Mouse (Mus musculus) right cerebral cortex, postnatal 14 days (tissue): ENCODE results near the gene Sfta2.

Source experiments
- DNase-seq: peaks from one replicate; pipeline ENCODE4 v3.0.0; 2022

Sfta2 gene

DNA sequence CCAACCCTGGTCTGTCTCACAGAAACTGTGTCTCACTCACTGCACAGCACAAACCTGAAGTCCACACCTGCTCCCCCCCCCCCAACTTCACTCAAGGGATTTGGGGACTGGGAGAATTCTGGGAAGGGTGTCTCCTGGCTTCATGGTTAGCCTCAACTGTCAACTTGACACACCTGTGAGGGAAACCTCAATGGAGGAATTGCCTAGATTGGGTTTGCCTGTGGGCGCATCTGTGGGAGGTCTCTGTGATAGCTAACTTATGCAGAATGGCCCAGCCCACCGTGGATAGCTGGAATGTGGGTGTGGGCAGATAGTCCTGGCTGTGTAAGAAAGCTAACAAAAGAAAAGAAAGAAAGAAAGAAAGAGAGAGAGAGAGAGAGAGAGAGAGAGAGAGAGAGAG, at the start of gene Sfta2:
Gene Sfta2, plus strand, starts transcription at position 301 of the 400 bp plus-strand sequence.
- DNase-seq = no peak

DNA sequence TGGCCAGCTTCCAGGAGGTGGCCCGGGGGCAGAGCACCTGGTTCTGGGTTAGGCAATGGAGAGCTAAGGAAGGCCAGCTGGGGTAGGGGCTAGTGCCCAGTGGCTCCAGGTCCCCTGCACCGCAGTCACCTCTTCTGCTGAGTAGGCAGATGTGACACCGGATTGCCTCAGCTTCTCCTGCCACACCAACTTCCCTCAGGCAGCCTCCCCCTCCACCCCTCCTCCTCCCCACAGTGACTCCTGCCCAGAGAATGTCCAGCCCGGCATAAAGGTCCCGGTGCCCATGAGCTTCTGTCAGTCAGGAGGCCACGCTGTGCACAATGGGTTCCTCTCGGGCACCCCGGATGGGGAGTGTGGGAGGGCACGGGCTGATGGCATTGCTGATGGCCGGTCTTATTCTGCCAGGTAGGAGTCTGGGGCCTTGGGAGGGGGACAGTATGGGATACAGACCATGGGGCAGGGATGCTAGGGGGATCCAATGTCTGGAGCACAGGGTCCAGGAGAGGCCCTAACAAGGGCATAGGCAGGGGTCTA, 49.4 kb upstream of the Sfta2 start, which contains the start of gene Cdsn:
Gene Cdsn, plus strand, starts transcription at position 248 of the 534 bp plus-strand sequence.
- no peak for DNase-seq

DNA sequence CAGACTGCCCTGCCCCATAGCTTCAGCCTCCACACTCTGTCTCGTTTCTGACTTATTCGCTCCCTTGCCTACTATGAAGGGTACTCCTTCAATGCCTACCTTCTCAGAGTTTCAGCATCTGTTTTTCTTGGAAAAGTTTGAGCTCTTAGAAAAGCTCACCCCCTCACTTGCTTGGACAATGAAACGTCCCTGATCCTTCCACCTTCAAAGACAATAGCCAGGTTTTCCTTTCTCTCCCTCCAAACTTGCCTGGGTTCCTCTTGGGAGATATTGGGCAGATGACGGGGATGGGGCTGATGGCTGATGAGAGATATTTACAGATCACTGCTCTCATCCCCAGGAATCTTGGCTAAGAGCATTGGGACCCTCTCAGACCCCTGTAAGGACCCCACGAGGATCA, 47.0 kb upstream of the Sfta2 start:
- DNase-seq = no peak

DNA sequence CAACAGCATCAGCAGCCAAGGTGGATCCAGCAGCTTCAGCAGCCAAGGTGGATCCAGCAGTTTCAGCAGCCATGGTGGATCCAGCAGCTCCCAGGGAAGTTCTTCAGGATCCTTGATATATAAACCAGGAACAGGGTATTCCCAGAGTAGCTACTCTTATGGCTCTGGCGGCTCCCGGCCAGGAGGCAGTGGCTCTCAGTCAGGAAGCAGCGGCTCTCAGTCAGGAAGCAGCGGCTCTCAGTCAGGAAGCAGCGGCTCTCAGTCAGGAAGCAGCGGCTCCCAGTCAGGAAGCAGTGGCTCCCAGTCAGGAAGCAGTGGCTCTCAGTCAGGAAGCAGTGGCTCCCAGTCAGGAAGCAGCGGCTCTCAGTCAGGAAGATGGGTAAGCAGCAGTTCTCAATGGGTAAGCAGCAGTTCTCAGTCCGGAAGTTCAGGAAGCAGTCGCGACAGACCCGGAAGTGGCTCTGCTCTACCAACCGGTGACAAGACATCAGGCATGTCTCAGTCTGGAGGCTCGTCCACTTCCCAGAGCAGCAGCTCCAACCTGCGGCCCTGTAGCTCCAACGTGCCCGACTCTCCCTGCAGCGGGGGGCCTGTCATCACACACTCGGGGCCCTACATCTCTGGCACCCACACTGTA, 46.5 kb upstream of the Sfta2 start:
- no peak for DNase-seq

DNA sequence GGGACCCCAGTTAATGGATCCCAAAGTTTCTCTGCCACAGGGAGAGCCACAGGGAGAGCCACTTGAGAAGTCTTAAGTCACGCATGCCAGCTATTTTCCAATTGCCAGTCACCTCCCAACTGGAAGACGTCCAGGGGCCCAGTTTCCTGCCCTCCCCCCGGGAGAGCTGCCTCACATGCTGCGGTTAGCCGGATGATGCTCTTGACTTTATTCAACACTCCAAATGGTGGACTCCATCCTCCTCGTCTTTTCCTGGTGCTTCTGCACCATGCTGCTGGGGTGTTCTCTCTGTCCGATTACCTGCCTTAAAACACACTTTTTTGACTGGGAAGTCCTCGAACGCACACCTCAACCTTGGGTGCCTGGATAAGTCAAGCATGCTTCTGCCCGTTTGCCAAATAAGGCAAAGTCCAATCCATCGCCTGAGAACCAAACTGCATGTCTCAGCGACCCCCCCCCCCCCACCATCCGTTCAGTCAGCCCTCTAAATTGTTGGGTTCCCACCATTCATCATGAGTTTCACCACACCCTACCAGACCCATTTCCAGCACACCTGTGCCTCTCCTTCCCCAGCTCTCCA, 45.1 kb upstream of the Sfta2 start:
- DNase-seq = no peak

DNA sequence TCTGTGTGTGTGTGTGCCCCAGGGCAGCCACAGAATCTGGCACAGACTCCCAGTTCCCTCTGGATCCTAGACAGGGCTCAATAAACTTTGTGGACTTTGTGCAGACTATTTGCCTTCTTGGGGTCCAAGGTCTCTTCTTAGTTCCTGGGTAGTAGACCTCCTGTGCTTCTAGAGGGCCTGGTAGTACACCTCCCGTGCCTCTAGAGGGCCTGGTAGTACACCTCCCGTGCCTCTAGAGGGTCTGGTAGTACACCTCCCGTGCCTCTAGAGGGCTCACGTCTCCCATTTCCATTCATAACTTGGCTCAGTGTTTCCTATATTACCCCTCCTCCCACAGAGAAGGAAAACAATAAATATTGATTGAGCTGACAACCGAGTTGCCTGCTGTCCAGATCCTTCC, 44.5 kb upstream of the Sfta2 start:
- peak; percentile 53 for DNase-seq

DNA sequence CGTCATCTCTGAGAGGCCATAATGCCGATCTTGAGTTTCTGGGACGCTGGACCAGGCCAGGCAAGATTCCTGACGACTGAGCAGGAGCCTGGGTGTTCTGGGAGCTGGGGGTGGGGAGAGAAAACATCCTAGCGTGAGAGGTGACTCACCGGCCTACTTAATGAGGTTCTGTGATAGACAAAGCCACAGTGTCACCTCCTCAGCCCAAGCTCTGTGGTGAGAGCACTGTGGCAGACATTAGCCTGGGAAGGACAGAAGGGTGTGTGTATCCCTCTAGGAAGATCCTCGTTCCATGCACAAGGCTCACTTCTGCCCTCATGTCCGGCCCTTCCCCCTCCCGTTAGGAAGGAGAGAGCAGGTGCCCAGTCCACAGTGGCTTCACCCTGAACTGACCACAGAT, 44.0 kb upstream of the Sfta2 start:
- DNase-seq = no peak

DNA sequence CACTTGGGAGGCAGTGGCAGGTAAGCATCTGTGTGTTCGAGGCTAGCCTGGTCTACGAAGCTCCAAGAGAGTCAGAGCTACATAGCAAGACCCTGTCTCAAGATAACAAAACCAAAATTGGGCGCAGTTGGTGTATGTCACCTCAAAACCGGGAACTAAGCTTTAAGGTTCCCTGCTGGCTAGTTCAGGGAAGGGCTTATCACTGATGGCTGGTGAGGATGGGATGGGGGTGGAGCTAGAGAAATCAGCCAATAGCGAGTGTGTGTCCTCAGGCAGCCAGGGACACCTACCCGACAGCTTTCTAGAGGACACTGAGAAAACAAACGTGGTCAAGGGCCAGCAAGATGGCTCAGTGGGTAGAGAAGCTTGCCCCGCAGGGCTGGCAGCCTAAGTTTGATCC, 43.1 kb upstream of the Sfta2 start:
- no peak for DNase-seq

DNA sequence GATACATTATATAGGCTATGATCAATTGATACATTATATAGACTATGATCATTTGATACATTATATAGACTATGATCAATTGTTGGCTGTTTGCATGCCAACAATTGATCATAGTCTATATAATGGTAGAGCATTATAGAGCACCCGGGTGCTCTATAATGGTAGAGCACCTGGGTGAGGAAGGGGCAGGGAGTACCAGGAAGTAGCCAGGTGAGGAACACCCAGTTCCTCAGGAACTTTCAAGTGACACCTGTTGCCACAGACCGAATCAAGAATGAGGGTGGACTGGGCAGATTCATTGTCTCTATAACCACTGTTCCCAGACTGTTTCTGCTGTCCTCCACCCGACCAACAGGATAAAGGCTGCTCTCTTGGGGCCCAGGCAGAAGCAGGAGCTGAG, 34.2 kb upstream of the Sfta2 start, which contains the start of gene 2300002M23Rik:
Gene 2300002M23Rik, plus strand, starts transcription at position 301 of the 400 bp plus-strand sequence.
- DNase-seq = no peak

DNA sequence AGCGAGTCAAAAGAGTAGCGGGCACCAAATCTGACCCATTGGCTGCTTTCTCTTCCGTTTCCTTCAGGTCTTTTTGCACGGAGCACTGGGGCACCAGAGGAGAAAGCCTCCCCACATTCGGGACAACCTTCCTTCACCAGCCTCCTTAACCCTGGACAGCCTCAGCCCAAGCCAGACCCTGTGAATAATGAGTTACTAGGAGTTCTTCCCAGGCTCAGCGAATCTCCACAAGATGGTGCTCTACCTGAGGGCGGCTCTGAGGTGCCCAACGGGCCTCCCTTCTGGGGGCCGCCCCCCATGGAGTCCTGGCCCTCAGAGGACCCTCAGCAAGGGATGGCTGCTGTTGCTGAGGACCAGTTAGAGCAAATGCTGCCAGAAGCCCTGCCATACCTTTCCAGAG, 33.6 kb upstream of the Sfta2 start:
- DNase-seq = no peak

DNA sequence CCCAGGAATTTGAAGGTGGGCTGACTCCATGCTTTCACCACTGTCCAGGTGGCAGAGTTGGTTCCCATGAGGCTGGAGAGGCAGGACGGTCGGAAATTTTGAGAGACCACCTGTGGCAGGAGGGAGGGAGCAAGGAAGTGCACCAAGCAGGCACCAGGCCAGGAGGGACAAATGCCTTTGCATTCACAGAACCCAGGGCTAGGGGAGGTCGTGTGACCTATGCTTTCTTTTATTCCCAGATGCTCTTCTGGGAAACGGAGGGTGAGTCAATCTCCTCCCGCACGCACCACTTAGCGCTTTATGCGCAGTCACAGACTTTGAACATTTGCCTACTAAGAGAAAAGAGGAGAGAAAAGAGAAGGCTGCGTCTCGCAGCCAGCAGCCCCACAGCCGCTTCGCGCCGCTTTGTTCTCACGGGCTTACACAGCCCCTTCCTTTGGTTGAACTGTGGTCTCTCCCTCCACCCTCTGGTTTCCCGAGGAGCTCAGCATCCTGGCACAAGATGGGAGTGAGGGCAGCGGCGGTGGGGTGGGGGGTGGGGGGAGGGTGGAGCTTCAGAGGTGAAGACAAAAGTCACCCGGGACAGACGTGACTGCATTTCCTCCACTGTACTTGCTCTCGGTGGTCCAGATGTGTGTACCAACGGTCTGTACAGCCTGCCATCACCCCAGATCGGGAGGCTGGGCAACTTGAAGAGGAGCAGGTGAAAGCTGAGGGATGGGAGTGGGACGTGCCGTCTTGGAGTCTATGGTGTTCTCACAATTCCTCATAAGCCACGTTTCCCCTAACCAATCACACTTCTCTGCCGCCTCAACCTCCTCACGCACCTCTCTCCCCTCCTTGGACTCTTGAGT, 32.0 kb upstream of the Sfta2 start:
- DNase-seq = no peak

DNA sequence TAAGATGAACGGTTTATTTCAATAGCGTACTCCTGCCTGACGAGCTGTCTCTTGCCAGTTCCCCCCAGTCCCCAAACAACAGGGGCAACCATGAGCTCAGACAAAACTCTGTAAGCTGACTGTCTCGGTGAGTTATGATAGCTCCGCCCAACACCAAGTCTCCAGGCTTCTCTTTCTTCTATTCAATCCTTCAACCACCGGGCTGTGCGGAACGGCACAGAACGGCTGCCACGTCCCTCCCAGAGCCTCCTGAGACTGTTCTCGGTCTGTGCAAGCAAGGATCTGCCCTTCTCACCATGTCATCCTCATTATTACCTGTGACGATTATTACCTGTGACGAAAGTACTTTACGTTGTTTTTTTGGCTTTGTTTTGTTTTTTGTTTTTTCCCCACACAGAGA, 30.5 kb upstream of the Sfta2 start:
- no peak for DNase-seq

DNA sequence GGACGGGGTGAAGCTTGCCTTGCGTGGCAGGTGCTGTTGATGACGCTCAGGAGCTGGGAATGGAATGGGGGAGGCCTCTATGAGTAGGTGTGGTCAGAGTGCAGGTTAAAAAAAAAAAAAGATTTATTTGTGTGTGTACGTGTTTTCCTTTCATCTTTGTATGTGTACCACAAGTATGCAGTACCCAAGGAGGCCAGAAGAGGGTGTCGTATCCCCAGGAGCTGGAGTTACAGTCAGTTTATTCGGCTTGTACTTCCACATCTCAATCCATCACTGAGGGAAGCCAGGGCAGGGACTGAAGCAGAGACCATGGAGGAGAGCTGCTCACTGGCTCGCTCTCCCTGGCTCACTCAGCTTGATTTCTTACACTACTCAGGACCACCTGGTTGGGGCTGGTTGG, 29.9 kb upstream of the Sfta2 start:
- DNase-seq = no peak

DNA sequence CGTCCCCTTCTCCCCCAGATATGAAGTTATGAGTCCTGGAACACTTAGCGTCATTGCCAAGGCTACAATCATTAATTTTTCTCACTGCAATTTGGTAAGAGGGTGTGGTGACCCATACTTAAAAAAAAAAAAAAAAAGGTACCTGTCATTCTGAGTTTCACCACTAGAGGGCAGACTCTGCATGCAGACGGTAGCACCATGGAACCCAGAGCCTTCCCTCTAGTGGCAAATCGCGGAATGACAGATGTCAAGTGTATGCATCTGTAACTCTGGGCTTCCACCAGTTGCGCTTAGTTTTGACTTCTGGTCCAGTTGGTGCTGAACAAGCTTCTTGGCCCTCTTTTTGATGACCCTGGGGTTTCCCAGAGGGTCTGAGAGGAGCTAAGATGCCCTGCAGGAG, 23.1 kb upstream of the Sfta2 start:
- DNase-seq = peak; percentile 81

DNA sequence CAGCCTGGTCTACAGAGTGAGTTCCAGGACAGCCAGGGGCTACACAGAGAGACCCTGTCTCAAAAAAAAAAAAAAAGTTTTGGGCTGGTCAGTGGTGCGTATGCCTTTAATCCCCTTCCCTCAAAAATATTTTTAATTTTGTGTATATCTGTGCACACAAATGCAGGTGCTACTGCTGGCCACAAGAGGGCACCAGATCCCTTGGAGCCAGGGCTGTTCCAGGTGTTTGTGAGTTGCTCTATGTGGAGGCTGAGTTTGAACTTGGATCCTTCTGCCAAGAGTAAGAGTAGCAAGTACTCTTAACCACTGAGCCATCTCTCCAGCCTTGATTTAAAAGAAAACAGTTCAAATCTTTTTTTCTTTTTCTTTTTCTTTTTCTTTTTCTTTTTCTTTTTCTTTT, 18.4 kb upstream of the Sfta2 start:
- no peak for DNase-seq

DNA sequence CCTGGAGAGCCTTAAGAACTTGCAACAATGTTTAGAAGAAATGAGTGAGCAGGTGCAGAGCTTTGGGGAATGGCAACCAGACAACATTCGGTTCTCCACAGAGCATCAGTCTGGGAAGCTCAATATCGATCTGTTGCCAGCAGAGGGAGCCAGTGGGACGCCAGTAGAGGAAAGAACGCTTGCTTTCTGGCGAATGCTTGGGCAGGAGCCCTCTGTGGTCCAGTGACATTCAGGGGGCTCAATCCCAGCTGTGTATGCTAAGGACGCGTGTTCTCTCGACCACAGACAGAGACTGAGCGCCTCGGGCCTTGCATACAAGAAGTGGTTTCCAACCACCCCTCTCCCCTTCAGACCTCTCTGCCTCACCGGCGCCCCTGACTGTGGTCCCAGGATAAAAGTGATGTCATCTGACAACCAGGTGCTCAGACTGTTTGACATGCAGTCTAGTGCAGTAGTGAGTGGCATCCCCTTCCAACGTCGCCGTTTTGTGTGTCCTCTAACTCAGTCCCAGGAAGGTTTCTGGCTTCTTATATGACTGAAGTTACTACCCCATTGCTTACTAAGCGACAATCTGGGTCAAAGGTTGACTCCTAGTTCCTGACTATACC, 16.9 kb upstream of the Sfta2 start:
- peak; percentile 90 for DNase-seq

DNA sequence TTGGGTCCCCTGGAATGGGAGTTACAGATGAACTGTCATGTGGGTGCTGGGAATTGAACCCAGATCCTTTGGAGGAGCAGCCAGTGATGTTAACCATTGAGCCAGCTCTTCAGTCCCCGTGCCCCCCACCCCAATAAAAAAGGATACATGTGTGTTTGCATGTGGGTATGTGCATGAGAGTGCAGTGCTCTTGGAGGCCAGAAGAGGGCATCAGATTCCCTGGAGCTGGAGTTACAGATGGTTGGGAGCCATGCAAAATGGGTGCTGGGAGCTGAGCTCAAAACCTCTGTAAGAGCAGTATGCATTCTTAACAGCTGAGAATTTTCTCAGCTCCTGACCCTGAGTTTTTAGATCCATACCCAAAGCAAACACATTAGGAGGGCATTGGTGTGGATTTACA, 14.1 kb upstream of the Sfta2 start:
- no peak for DNase-seq

DNA sequence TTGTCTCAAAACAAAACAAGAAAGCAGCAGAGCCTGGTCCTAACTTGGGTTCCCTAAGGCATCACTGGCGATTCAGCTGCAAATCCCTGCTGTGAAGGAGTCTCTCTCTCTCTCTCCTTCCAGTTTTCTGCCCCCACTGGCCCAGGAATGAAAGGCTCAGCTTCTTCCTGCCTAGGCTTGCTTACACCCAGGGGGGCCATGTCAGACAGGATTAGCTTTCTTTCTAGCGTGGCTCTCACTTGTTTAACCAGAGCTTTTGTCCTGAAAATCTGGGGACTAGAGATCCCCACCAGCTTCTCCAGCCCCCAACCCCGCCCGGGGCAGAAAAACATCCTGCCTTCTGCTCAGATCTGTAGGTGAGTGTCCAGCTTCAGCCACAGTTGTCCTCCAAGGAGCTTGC, 13.0 kb upstream of the Sfta2 start:
- DNase-seq = no peak

DNA sequence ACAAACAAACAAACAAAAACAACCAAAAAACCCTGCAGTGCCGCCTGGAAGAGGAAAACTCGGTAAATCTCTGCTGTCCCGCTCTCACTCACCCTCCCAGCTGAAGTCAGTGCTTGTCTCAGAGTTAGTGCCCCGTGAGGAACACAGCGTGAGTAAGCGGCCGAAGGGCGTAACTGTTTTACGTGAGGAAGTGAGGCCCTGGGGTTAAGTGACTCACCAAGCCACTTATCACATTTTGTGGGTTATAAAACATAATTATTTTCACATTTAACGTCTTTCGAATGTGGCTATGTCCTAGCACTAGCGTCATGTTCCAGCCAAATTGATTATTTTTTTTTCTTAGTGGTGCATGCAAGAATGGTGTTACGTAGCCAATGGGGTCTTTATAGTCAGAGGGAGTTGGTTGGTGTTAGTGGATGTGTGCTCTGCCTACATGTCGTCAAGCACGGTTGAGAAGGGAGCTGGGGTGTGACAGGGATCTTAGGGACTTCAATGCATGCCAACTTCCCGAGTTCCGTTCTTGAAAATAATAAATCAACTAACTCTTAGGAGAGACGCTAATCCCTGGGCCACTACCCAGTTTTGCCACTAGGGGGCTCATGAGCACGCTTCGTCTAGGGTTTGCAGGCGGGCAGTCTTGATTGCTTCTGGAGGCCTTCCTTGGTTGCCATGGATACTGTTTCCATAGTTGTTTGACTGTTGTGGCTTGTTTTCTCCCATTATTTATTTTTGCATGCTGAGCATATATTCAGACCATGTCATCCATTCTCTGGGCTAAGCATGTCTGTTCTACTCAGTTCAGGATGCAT, 10.7 kb upstream of the Sfta2 start:
- DNase-seq = peak; percentile 86

DNA sequence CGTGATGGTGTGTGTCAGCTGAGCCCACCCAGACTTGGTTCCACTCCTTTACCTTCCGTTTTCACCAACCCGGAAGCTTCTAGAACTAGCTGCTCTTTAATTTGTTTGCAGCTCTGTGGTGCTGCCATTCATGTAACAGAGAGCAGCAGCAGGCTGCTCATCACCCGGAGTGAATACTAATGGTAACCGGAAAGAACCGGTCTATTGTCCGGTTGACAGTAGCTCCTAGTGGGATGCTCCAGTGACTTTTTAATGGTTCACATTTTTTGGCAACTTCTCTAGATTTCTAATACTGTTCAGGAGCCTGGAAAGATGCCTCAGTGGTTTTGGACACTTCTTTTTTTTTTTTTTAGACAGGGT, 10.2 kb upstream of the Sfta2 start:
- DNase-seq = no peak

DNA sequence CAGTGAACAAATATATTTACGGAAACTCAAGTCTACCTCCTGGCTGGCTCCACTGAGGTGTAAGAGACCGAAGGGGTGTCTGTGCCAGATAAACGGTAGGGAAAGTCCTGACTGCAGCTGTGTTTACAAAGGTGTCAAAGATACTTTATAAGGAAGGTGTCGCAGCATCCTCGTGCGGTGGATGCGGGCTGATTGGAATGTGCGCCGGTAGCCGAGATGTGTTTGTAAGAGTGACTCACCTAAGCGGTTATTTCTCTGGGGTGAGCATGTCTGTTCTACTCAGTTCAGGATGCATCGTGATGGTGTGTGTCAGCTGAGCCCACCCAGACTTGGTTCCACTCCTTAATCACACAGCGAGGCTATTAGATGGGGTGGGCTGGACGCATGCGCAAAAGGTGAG, 9.6 kb upstream of the Sfta2 start:
- no peak for DNase-seq

DNA sequence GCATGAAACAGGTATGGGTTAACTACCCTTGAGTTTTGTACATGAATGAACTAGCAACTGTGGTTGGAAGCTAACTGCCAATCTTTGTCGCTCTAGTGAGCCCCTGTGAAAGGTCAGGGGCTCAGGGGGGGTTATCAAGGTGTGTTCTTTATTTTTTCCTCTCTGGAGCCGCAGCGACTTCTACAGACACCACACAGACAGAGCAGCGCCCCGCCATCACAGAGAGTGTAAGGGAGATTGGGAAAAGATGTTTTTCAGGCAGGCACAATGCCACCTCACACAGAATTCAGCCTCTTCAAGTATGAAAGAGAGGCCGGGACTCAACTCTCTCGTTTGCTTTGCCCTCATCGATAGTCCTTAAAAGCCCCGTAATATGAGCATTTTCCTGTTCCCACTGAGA, 9.2 kb upstream of the Sfta2 start:
- DNase-seq = no peak

DNA sequence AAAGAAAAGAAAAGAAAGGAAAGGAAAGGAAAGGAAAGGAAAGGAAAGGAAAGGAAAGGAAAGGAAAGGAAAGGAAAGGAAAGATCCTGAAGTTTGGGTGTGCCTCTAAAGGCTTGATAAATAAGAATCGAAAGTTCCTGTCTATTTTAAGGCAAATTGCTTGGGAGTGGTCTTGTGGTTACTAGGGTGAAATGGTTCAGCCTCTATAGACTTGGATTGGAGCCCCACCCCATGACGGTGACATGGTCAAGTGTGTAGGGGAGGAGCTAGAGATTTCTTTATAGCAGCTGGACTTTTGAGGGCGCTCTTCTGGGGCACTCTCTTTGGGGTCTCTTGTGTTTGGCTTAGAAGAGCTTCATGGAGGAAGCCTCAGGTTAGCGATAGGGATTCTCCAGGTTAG, 7.6 kb upstream of the Sfta2 start:
- DNase-seq = no peak
